18 mouse cellular contexts compared by ENCODE assay signal in the genomic region with DNA sequence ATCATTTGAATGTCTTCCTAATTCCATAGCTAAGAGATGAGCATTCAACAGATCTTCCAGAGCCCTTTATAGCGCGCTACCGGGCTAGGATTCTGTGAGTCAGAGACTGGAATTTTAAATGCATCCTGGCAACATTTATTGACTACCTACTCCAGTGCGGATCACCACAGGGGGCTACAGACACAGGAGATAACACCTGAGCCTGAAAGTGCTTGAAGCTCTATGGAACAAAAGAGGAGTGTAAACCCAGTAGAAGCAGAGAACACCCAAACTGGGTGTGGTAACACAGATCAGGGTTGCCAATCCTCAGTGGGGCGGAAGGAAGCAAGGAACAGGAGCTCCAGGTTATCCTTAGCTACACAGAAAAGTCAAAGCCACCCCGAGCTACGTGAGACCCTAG.
"Had no signal": no experiment of that assay in that cellular context is flagged by ENCODE, and none has a peak within 500 bp of the region (broad histone marks: within the 10 kb centered on the region; RNA-seq: fewer than 3 reads in every experiment).

No protein-coding gene starts in this region.

- H3K9ac ChIP-seq: limb, embryonic 13.5 days; liver, embryonic 13.5 days; lung, embryonic 14.5 days; midbrain, embryonic 12.5 days; midbrain, embryonic 15.5 days; neural tube, embryonic 12.5 days; neural tube, embryonic 15.5 days had no signal

- H3K4me3 ChIP-seq: limb, embryonic 10.5 days; limb, embryonic 13.5 days; liver, embryonic 13.5 days; midbrain, embryonic 12.5 days; midbrain, embryonic 15.5 days; neural tube, embryonic 12.5 days; neural tube, embryonic 15.5 days had no signal

- H3K27ac ChIP-seq: limb, embryonic 10.5 days; limb, embryonic 13.5 days; liver, embryonic 13.5 days; midbrain, embryonic 12.5 days; midbrain, embryonic 15.5 days; neural tube, embryonic 12.5 days; neural tube, embryonic 15.5 days had no signal

- H3K27me3 ChIP-seq: limb, embryonic 13.5 days; liver, embryonic 13.5 days; midbrain, embryonic 12.5 days; midbrain, embryonic 15.5 days; neural tube, embryonic 12.5 days; neural tube, embryonic 15.5 days had no signal

- H3K4me2 ChIP-seq: limb, embryonic 13.5 days; liver, embryonic 13.5 days; lung, embryonic 14.5 days; midbrain, embryonic 12.5 days; midbrain, embryonic 15.5 days; neural tube, embryonic 12.5 days; neural tube, embryonic 15.5 days had no signal

- H3K4me1 ChIP-seq: neural tube, embryonic 12.5 days had no signal

- DNase-seq: kidney, postnatal 4 days; layer of hippocampus, adult 9-11 months; liver; liver, embryonic 13.5 days; lung, embryonic 14.5 days; right cerebral cortex, adult 18-20 months; right cerebral cortex, postnatal 14 days; right cerebral cortex, postnatal 4 days; spleen, adult 18-20 months; thymus, adult 18-20 months; thymus, postnatal 36 days had no signal

- ATAC-seq: lung, postnatal 0 days; midbrain, embryonic 15.5 days had no signal

- H3K36me3 ChIP-seq: limb, embryonic 13.5 days; liver, embryonic 13.5 days; midbrain, embryonic 12.5 days; midbrain, embryonic 15.5 days; neural tube, embryonic 12.5 days; neural tube, embryonic 15.5 days had no signal

- H3K9me3 ChIP-seq: limb, embryonic 10.5 days; limb, embryonic 13.5 days; liver, embryonic 13.5 days; midbrain, embryonic 12.5 days; midbrain, embryonic 15.5 days; neural tube, embryonic 12.5 days; neural tube, embryonic 15.5 days had no signal
